Mouse (Mus musculus) forebrain, embryonic 12.5 days (tissue): Measurements from ENCODE around the gene D11Wsu47e. TPM values are rescaled to one million over a fixed set of nuclear protein-coding genes. Genes with fewer than 3 reads are reported as not detected.
A peak's percentile ranks its signal among the peaks of the same experiment; 100 is the strongest.

ENCODE experiments used
- ATAC-seq: fragments of 200-750 bp; cut with Nextera tagmentation; 2 replicates; pipeline ENCODE4 v1.8.0; 2017; ENCODE audit warnings: moderate TSS enrichment; ENCODE audit not compliant: low FRiP score
- H3K27ac ChIP-seq: fragments of 300-500 bp; sonication (generic); 2 replicates; pipeline ENCODE4 v1.5.1; 2016; ENCODE audit warnings: mild to moderate bottlenecking
- H3K27me3 ChIP-seq: fragments of 300-500 bp; sonication (generic); 2 replicates; pipeline ENCODE4 v1.6.1; 2016; ENCODE audit warnings: mild to moderate bottlenecking
- H3K36me3 ChIP-seq: fragments of 300-500 bp; sonication (generic); replicated peaks from 2 replicates; pipeline ENCODE4 v1.6.1; 2016; ENCODE audit warnings: mild to moderate bottlenecking
- H3K4me1 ChIP-seq: fragments of 300-500 bp; sonication (generic); 2 replicates; pipeline ENCODE4 v1.6.1; 2016
- H3K4me2 ChIP-seq: fragments of 300-500 bp; sonication (generic); 2 replicates; pipeline ENCODE4 v1.6.1; 2016; ENCODE audit warnings: mild to moderate bottlenecking, moderate library complexity
- H3K4me3 ChIP-seq: fragments of 300-500 bp; sonication (generic); replicated peaks from 2 replicates; pipeline ENCODE4 v1.5.1; 2016; ENCODE audit warnings: mild to moderate bottlenecking
- H3K9ac ChIP-seq: fragments of 300-500 bp; sonication (generic); 2 replicates; pipeline ENCODE4 v1.6.1; 2016; ENCODE audit warnings: mild to moderate bottlenecking
- H3K9me3 ChIP-seq: fragments of 300-500 bp; sonication (generic); 2 replicates; pipeline ENCODE4 v1.6.1; 2016
- WGBS: fragments of 180-500 bp; shearing (Covaris S2); methylation state at CpG from one replicate; pipeline ENCODE4 v1.1.7; 2016; 5-methylcytosine and 5-hydroxymethylcytosine counted together
- polyA plus RNA-seq: library from polyadenylated mRNA; unstranded; fragments of >200 nt; fragmentation: Nextera tagmentation; extraction: Ambion mirVana; gene quantifications from 2 replicates; pipeline ENCODE4 v1.2.1, GENCODE M21; 2016

The D11Wsu47e gene
- polyA plus RNA-seq = 24.5 and 25.7 TPM in 2 replicates

DNA sequence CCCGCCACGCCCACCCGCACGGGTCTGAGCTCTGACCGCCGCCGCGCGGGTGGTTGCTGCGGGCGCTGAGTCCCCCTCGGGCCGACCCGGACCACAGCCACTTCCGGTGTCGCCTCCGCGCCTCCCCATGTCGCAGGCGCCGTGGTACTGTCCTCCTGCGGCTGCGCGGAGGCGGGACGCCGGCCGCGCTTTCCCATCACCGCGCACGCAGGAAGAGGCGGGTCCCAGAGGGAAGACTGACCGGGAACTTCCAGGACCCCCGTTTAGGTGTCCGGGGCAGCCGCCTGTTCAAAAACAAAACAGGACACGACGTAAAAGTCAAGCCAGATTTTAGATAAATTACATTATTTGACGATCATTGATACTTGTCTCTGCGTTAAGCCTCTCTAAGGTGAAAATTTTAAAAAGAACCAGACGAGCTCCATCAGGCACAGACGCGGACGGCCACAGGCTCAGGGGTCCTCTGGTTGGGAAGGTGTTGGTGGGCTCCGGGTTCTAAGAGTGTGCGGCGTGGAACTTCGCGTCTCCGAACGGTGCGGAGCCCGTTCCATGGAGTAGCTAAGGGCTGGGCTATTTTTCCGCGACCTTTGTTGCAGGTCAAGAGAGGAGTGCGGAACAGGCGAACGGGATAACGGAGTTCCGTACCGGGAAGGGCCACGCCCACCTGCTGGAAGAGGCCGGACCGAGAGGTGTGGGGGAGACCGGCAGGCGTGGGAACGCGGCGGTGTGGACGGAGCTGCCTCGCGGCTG, at the start of gene D11Wsu47e, which contains the start of gene Fam104a:
D11Wsu47e (plus strand) TSS at position 456 of the 750 bp plus-strand sequence.
Fam104a (minus strand) TSS at position 199 of the 750 bp plus-strand sequence.
- Histone ChIP-seq H3K9ac (peak within 1 kb of the TSS; percentile 93), H3K27me3 (no peaks in the 10 kb centered on the region), H3K4me3 (peak within 1 kb of the TSS; percentile 94), H3K4me1 (peaks cover 50% of the 10 kb centered on the region), H3K9me3 (no peaks in the 10 kb centered on the region), H3K36me3 (peaks cover 15% of the 10 kb centered on the region), H3K27ac (peak within 1 kb of the TSS; percentile 97), H3K4me2 (peak within 1 kb of the TSS; percentile 93)
- peak; percentile 95 for ATAC-seq
- under 1% methylated on average over 72 of the region's 73 CpGs for WGBS

DNA sequence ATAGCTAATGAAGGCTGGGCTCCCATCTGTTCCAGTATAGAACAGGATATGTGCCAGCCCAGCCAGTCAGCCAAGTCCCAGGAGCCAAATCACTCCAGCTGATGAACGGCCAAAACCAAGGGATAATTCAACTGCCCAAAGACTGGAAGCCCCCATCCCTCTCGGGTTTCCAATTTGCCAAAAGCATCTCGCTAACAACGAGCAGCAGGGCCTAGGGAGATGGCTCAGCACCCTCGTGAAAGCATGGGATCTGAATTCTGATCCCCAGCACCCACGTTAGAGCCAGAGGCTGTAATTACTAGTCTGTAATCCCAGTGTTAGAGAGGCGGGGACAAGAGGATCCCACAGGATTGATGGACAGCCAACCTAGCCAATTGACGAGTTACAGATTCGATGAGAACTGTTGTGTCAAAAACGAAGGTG, 49.5 kb upstream of the D11Wsu47e start:
- no peak overlapping the region for H3K4me3 ChIP-seq
- no peak overlapping the region for H3K4me2 ChIP-seq
- H3K36me3 ChIP-seq = no peaks in the 10 kb centered on the region
- no peaks in the 10 kb centered on the region for H3K9me3 ChIP-seq
- no peaks in the 10 kb centered on the region for H3K4me1 ChIP-seq
- WGBS = 75% methylated on average over 10 of the region's 10 CpGs
- H3K9ac ChIP-seq = no peak overlapping the region
- ATAC-seq = no peak
- H3K27ac ChIP-seq = no peak overlapping the region
- H3K27me3 ChIP-seq = 0 out of 2 replicates have a peak, but pooled peaks cover 2% of the 10 kb centered on the region

DNA sequence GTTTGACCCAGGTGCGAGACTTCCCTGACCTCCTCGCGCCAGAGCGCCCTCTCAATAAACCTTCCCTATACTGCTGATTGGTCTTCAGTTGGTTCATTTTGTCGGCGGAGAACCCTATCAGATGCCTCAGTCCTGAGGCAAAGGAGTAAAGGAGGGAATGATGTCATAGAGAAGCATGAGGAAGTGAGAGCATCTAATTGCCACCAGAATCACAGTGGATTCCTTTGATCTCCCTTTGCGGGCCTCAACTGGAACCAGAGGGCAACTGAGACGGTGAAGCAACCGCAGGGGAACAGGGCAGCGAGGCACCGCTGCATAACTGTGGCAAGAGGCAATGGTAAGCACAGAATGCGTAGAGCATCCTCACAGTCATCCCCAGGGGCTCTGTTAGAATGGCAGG, 45.5 kb upstream of the D11Wsu47e start:
- Histone ChIP-seq H3K27ac (no peak overlapping the region), H3K9ac (no peak overlapping the region), H3K27me3 (0 out of 2 replicates have a peak, but pooled peaks cover 4% of the 10 kb centered on the region), H3K4me2 (no peak overlapping the region), H3K4me1 (no peaks in the 10 kb centered on the region), H3K36me3 (no peaks in the 10 kb centered on the region), H3K4me3 (no peak overlapping the region), H3K9me3 (no peaks in the 10 kb centered on the region)
- WGBS = 90% methylated on average over 12 of the region's 12 CpGs
- ATAC-seq = no peak

DNA sequence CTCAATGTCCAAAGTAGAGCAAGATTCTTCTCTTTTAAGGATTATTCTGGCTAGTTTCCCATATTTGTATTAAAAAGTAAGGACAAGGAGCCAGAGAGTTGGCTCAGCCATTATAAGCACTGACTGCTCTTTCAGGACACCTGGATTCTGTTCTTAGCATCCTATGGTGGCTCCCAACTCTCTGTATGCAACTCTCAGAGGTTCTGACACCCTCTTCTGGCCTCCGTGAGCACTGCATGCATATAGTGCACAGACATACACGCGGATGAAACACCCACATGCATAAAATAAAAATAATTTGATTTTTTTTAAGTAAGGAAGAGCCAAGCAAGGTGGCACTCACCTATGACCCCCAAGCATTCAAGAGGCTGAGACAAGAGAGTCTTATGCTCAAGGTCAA, 39.0 kb upstream of the D11Wsu47e start:
- no peak overlapping the region for H3K4me3 ChIP-seq
- H3K27ac ChIP-seq = no peak overlapping the region
- no peaks in the 10 kb centered on the region for H3K9me3 ChIP-seq
- no peak for ATAC-seq
- H3K4me1 ChIP-seq = peaks cover 11% of the 10 kb centered on the region
- H3K9ac ChIP-seq = no peak overlapping the region
- H3K36me3 ChIP-seq = no peaks in the 10 kb centered on the region
- H3K4me2 ChIP-seq = no peak overlapping the region
- H3K27me3 ChIP-seq = peaks cover 12% of the 10 kb centered on the region; the same call in 1 of the 2 replicates
- 90% methylated on average over 3 of the region's 3 CpGs for WGBS

DNA sequence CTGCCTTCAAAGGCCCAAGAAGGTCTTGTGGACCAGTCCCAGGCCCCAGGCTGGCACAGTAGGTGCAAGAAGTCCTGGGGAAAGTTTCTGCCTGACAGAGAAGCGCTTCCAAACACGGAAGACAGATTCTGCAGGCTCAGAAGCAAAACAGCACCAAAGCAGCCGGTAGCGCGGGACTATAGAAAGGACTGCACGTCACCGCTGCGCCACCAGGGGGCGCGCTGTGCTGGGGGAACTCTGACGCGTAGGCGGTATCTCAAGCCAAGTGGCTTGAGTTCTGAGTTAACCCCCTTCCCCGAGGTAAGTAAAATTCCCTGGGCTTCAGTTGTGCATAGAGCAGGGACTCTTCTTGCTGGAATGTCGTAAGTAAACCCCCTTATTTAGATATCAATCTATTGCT, 36.1 kb upstream of the D11Wsu47e start:
- Histone ChIP-seq H3K9me3 (no peaks in the 10 kb centered on the region), H3K4me2 (peak overlapping the region; percentile 36; the same call in 1 of the 2 replicates), H3K9ac (peak overlapping the region; percentile 27; the same call in 1 of the 2 replicates), H3K27me3 (peaks cover 12% of the 10 kb centered on the region; the same call in 1 of the 2 replicates), H3K36me3 (peaks cover 15% of the 10 kb centered on the region), H3K4me3 (no peak overlapping the region), H3K27ac (no peak overlapping the region), H3K4me1 (peaks cover 29% of the 10 kb centered on the region)
- ATAC-seq = no peak
- WGBS = 4% methylated on average over 15 of the region's 15 CpGs

DNA sequence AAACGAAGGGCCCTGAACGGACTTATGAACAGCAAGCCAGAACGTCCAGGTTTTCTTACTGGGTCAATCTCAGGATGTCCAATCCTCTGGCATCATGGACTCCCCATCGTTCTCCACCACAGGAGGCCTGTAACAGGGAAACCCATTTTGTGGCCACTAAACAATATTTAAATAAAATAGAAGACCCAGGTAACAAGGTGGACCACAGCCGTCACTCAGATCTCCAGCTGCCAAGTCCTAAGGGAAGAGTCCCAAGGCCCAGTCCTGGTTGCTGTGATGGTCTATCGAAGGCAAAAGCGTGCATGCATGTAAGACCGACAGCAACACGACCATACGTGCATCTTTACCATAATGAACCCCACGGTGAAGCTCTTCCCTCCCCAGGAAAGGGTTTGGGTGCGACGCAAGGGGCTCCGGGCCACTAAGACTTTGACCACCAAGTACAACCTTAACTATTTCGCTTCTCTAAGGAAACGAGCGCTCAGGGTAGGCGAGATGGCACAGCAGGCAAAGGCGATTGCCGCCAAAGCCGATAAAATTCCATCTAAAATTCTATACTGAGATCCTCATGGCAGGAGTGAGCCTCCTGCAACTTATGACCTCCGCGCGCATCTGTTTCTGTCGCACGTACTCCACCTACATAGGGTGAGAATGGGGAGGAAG, 35.4 kb upstream of the D11Wsu47e start, which contains the start of gene Cog1:
Cog1 (plus strand) TSS at position 480 of the 663 bp plus-strand sequence.
- peak within 1 kb of the TSS; percentile 80 for H3K4me3 ChIP-seq
- peak within 1 kb of the TSS; percentile 91 for H3K27ac ChIP-seq
- 43% methylated on average over 26 of the region's 26 CpGs for WGBS
- peaks cover 29% of the 10 kb centered on the region for H3K4me1 ChIP-seq
- H3K27me3 ChIP-seq = peaks cover 8% of the 10 kb centered on the region; the same call in 1 of the 2 replicates
- no peak for ATAC-seq
- H3K4me2 ChIP-seq = peak within 1 kb of the TSS; percentile 73
- peak within 1 kb of the TSS; percentile 89 for H3K9ac ChIP-seq
- no peaks in the 10 kb centered on the region for H3K9me3 ChIP-seq
- H3K36me3 ChIP-seq = peaks cover 22% of the 10 kb centered on the region

DNA sequence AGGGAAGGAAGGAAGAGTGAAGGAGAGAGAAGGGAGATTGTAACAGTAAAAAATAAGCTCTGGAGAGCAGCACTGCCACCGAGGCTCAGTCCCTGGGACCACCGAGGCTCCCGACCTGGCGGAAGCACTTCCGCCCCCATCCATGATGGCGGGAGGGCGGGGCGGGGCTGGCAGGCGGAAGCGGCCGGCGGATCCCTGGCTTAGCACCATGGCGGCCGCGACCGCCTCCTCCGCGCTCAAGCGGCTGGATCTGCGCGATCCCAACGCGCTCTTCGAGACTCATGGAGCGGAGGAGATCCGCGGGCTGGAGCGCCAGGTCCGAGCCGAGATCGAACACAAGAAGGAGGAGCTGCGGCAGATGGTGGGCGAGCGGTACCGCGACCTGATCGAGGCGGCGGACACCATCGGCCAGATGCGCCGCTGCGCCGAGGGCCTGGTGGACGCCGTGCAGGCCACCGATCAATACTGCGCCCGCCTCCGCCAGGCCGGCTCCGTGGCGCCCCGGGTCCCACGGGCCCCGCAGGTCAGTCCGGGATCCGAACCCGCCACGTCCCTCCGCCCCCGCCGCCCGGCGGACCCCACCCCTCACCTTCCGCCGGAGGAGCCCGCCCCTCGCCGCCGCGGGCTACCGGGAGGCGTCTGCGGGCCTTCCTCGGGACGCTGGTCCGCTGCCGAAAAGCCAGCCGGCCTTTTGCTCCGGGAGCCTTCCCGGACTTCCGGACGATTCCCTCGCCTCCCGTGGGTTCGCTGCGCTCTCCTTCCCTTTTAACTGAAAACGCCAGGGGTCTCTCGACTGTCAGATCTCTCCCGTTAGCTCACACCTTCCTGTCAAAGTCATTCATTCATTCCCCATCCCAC, 34.6 kb upstream of the D11Wsu47e start, which contains the start of gene Slc39a11:
Slc39a11 (minus strand) TSS at position 727 of the 858 bp plus-strand sequence.
- Histone ChIP-seq H3K27me3 (peaks cover 8% of the 10 kb centered on the region; the same call in 1 of the 2 replicates), H3K27ac (peak within 1 kb of the TSS; percentile 91), H3K9ac (peak within 1 kb of the TSS; percentile 89), H3K4me2 (peak within 1 kb of the TSS; percentile 73), H3K9me3 (no peaks in the 10 kb centered on the region), H3K36me3 (peaks cover 30% of the 10 kb centered on the region), H3K4me3 (peak within 1 kb of the TSS; percentile 80), H3K4me1 (peaks cover 29% of the 10 kb centered on the region)
- under 1% methylated on average over 74 of the region's 91 CpGs for WGBS
- ATAC-seq = peak; percentile 82

DNA sequence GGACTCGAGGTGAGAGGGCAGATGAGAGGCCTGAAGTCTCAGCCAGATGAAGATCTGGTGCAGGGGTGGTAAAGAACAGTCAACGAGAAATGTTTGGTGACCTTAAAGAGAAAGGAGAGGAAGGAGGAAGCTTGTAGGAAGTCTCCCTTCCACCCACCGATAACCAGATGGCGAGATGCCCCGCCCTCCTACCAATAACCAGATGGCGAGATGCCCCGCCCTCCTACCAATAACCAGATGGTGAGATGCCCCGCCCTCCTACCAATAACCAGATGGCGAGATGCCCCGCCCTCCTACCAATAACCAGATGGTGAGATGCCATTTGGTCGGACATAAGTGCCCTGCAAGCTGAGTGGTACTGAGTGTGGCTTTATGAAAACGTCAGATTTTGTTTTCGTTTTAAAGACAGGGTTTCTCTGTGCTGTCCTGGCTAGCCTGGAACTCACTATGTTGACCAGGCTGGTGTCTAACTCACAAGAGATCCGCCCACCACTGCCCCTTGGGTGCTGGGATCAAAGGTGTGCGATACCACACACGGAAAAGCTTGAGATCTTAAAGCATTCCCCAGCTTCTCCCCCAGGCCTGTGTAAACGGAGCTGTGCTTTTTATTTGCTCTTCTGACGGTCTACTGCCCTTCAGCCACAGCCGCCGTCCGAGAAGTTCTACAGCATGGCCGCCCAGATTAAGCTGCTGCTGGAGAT, 32.9 kb upstream of the D11Wsu47e start:
- 75% methylated on average over 22 of the region's 22 CpGs for WGBS
- peaks cover 29% of the 10 kb centered on the region for H3K4me1 ChIP-seq
- ATAC-seq = no peak; the same call in 1 of the 2 replicates

DNA sequence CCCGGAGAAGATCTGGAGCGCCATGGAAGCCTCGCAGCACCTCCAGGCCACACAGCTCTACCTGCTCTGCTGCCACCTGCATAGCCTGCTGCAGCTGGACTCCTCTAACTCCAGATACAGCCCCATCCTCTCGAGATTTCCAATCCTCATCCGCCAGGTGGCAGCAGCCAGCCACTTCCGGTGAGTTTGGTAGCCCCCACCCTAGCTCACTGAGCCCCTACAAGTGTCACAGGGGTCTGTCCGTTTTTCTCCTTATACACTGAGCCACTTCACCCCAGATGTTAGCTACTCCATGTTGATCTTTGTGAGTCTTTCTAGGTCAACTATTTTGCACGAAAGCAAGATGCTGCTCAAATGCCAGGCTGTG, 32.3 kb upstream of the D11Wsu47e start:
- no peaks in the 10 kb centered on the region for H3K9me3 ChIP-seq
- WGBS = 41% methylated on average over 8 of the region's 8 CpGs
- no peak overlapping the region for H3K4me3 ChIP-seq
- H3K4me2 ChIP-seq = no peak overlapping the region
- H3K27ac ChIP-seq = peak overlapping the region; percentile 61
- peak; percentile 9 for ATAC-seq
- H3K9ac ChIP-seq = no peak overlapping the region
- peaks cover 29% of the 10 kb centered on the region for H3K4me1 ChIP-seq
- H3K27me3 ChIP-seq = peaks cover 8% of the 10 kb centered on the region; the same call in 1 of the 2 replicates
- H3K36me3 ChIP-seq = peaks cover 53% of the 10 kb centered on the region

More for the DNA sequence above, 32.9 kb upstream of the D11Wsu47e start:
- Histone ChIP-seq H3K4me2 (0 out of 2 replicates have a peak overlapping the region, but pooled peaks have one; percentile 19), H3K9me3 (no peaks in the 10 kb centered on the region), H3K27me3 (peaks cover 8% of the 10 kb centered on the region; the same call in 1 of the 2 replicates), H3K27ac (peak overlapping the region; percentile 91), H3K9ac (no peak overlapping the region), H3K4me3 (no peak overlapping the region), H3K36me3 (peaks cover 47% of the 10 kb centered on the region)

DNA sequence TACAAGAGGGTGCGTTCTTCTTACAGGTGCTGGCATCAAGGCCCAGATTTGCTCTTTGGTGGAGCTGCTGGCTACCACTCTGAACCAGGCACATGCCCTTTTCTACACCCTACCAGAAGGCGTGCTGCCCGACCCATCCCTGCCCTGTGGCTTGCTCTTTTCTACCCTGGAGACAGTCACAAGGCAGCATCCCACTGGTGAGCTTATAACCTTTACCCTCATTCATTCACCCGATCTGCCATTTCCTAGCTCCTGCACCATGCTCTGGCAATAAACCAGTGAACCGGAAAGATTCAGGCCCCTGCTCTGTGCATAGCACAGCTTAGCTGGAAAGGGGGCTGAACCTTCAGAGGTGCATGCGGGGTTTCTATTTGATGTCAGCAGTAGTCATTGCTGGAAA, 31.7 kb upstream of the D11Wsu47e start:
- Histone ChIP-seq H3K9ac (no peak overlapping the region; the same call in 1 of the 2 replicates), H3K27ac (0 out of 2 replicates have a peak overlapping the region, but pooled peaks have one; percentile 61), H3K27me3 (peaks cover 4% of the 10 kb centered on the region; the same call in 1 of the 2 replicates), H3K9me3 (no peaks in the 10 kb centered on the region), H3K36me3 (peaks cover 59% of the 10 kb centered on the region), H3K4me3 (no peak overlapping the region), H3K4me1 (peaks cover 29% of the 10 kb centered on the region), H3K4me2 (no peak overlapping the region)
- no peak for ATAC-seq
- 95% methylated on average over 6 of the region's 6 CpGs for WGBS

DNA sequence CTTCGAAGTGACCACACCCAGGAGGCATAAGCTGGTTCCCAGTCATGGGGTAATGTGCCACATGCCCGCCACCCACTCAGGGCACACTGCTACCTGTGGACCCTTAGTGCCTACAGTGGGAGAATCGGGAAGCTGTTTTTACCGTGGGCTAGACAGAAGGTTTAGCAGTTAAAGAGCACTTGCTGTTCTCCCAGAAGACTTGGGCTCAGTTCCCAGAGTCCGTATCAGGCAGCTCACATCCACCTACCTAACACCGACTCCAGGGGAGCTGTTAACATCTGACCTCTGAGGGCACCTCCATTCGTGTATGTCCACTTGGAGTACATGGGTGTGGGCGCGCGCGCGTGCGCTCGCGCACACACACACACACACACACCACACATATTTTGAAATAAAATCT, 30.1 kb upstream of the D11Wsu47e start:
- Histone ChIP-seq H3K4me2 (no peak overlapping the region), H3K9ac (no peak overlapping the region), H3K9me3 (no peaks in the 10 kb centered on the region), H3K27me3 (no peaks in the 10 kb centered on the region), H3K4me3 (no peak overlapping the region), H3K4me1 (peaks cover 21% of the 10 kb centered on the region), H3K27ac (no peak overlapping the region), H3K36me3 (peaks cover 75% of the 10 kb centered on the region)
- 94% methylated on average over 15 of the region's 15 CpGs for WGBS
- ATAC-seq = no peak
